Mouse (Mus musculus) adrenal gland, postnatal 0 days (tissue): ENCODE results near the gene Gpc1. TPM values are rescaled to one million over a fixed set of nuclear protein-coding genes. Genes with fewer than 3 reads are reported as not detected.

Experiments
- microRNA-seq: library from miRNA; unstranded; fragments of <30 nt; microRNA quantifications from one replicate; pipeline ENCODE4, GENCODE M21; 2016; ENCODE audit warnings: borderline replicate concordance; ENCODE audit not compliant: insufficient number of aligned reads
- polyA plus RNA-seq: library from polyadenylated mRNA; unstranded; fragments of >200 nt; fragmentation: Nextera tagmentation; extraction: Ambion mirVana; gene quantifications from 2 replicates; pipeline ENCODE4 v1.2.1, GENCODE M21; 2015

The Gpc1 gene
- polyA plus RNA-seq = 31.6 and 35.1 TPM in 2 replicates

GRCm38 (mm10) chr1:92831188-92832001 lies at the start of gene Gpc1:
Gene Gpc1, plus strand, starts transcription at chr1:92831645.

GRCm38 (mm10) chr1:92902786-92903185 lies 71.3 kb downstream of the Gpc1 start, which contains the start of gene Ankmy1:
Gene Ankmy1, minus strand, starts transcription at chr1:92902906.

GRCm38 (mm10) chr1:92906779-92907631 lies 75.6 kb downstream of the Gpc1 start, which contains the start of gene Dusp28:
Gene Dusp28, plus strand, starts transcription at chr1:92906981.

Small RNA genes within 50 kb of the gene (microRNA-seq; reads per million reads assigned to microRNA genes)
- 4,791 reads per million, percentile 89 among the genes with 10 or more reads in this experiment for gene Mir149

Other genes with a start within 250 kb of the Gpc1 start
- gene Olfr1412, start 245.9 kb upstream of the Gpc1 start, polyA plus RNA-seq = not detected in 2 replicates
- not detected in 2 replicates for gene Olfr1411, start 237.2 kb upstream of the Gpc1 start, polyA plus RNA-seq
- gene Olfr1410, start 225.9 kb upstream of the Gpc1 start, polyA plus RNA-seq = not detected in 2 replicates
- gene Olfr12, start 213.9 kb upstream of the Gpc1 start, polyA plus RNA-seq = not detected in 2 replicates
- 744 and 1,302 TPM in 2 replicates for gene Cops9, start 189.7 kb upstream of the Gpc1 start, polyA plus RNA-seq
- 0.19 TPM in 2 replicates for gene Otos, start 182.8 kb upstream of the Gpc1 start, polyA plus RNA-seq
- gene Ankmy1, start 71.3 kb downstream of the Gpc1 start, polyA plus RNA-seq = 0.40 and 0.58 TPM in 2 replicates
- 36.9 and 46.6 TPM in 2 replicates for gene Dusp28, start 75.3 kb downstream of the Gpc1 start, polyA plus RNA-seq
- gene Rnpepl1, start 79.1 kb downstream of the Gpc1 start, polyA plus RNA-seq = 28.0 and 43.7 TPM in 2 replicates
- gene Capn10, start 102.7 kb downstream of the Gpc1 start, polyA plus RNA-seq = 22.4 and 25.8 TPM in 2 replicates
- gene Gpr35, start 119.2 kb downstream of the Gpc1 start, polyA plus RNA-seq = 0.47 and 0.58 TPM in 2 replicates
- gene Aqp12, start 174.7 kb downstream of the Gpc1 start, polyA plus RNA-seq = 0.21 TPM in 1 of 2 replicates, not detected in the other